Mouse (Mus musculus) lung, embryonic 14.5 days (tissue): ENCODE results near the gene Dnah14. TPM values are rescaled to one million over a fixed set of nuclear protein-coding genes. Genes with fewer than 3 reads are reported as not detected.

Experiments
- ATAC-seq: fragments of 200-750 bp; cut with Nextera tagmentation; 2 replicates; pipeline ENCODE4 v1.8.0; 2017; ENCODE audit warnings: mild to moderate bottlenecking, moderate TSS enrichment, moderate library complexity; ENCODE audit not compliant: insufficient read depth
- DNase-seq: peaks from one replicate; pipeline ENCODE4 v3.0.0-alpha.2; 2015
- H3K27ac ChIP-seq: fragments of 300-500 bp; sonication (generic); 2 replicates; pipeline ENCODE4 v1.5.1; 2014; ENCODE audit warnings: low read depth, mild to moderate bottlenecking, moderate library complexity
- H3K27me3 ChIP-seq: fragments of 300-500 bp; sonication (generic); 2 replicates; pipeline ENCODE4 v1.6.1; 2014; ENCODE audit warnings: low read length, control low read depth; ENCODE audit not compliant: insufficient read depth
- H3K36me3 ChIP-seq: fragments of 300-500 bp; sonication (generic); 2 replicates; pipeline ENCODE4 v1.6.1; 2014; ENCODE audit warnings: control low read depth; ENCODE audit not compliant: insufficient read depth
- H3K4me1 ChIP-seq: fragments of 300-500 bp; sonication (generic); 2 replicates; pipeline ENCODE4 v1.6.1; 2014; ENCODE audit warnings: antibody characterized with exemption, control low read depth; ENCODE audit not compliant: insufficient read depth
- H3K4me2 ChIP-seq: fragments of 300-500 bp; sonication (generic); 2 replicates; pipeline ENCODE4 v1.6.1; 2014; ENCODE audit warnings: mild to moderate bottlenecking
- H3K4me3 ChIP-seq: fragments of 300-500 bp; sonication (generic); 2 replicates; pipeline ENCODE4 v1.5.1; 2014; ENCODE audit warnings: low read depth, low read length
- H3K9ac ChIP-seq: fragments of 300-500 bp; sonication (generic); 2 replicates; pipeline ENCODE4 v1.6.1; 2014
- H3K9me3 ChIP-seq: fragments of 300-500 bp; sonication (generic); 2 replicates; pipeline ENCODE4 v1.6.1; 2016; ENCODE audit warnings: low read depth, low read length, control low read depth
- CTCF ChIP-seq: IDR thresholded peaks from 2 replicates; pipeline ENCODE4 v1.5.1; 2016; ENCODE audit warnings: antibody characterized with exemption, low read depth
- WGBS: fragments of 180-500 bp; shearing (Covaris S2); extraction: QIAGEN DNeasy Blood & Tissue Kit; methylation state at CpG from one replicate; pipeline ENCODE4 v1.1.7; 2014; 5-methylcytosine and 5-hydroxymethylcytosine counted together
- polyA plus RNA-seq: library from polyadenylated mRNA; unstranded; fragments of >200 nt; fragmentation: Nextera tagmentation; extraction: Ambion mirVana; gene quantifications from 2 replicates; pipeline ENCODE4 v1.2.1, GENCODE M21; 2014

The Dnah14 gene
- polyA plus RNA-seq, 1 experiment from 2014 or later: 2.3 TPM

- DNase-seq (peak; percentile 89), ATAC-seq (peak; percentile 58; the same call in 1 of the 2 replicates)
- no peak overlapping the region for H3K4me3 ChIP-seq
- peaks cover 3% of the 10 kb centered on the region; the same call in 1 of the 2 replicates for H3K4me1 ChIP-seq
- H3K27me3 ChIP-seq: no peaks in the 10 kb centered on the region
- no peak overlapping the region for H3K27ac ChIP-seq
- H3K36me3 ChIP-seq: no peaks in the 10 kb centered on the region
- WGBS: 32% methylated on average over 11 of the region's 11 CpGs
- peak; percentile 88 for TF ChIP-seq CTCF
- H3K9me3 ChIP-seq: no peaks in the 10 kb centered on the region
- H3K9ac ChIP-seq: no peak overlapping the region
- H3K4me2 ChIP-seq: no peak overlapping the region
Observed at GRCm38 (mm10) chr1:181615866-181616491, 39.6 kb downstream of the Dnah14 start.

GRCm38 (mm10) chr1:181617332-181617731, 41.0 kb downstream of the Dnah14 start:
- H3K9ac ChIP-seq: no peak overlapping the region
- H3K4me2 ChIP-seq: no peak overlapping the region
- H3K36me3 ChIP-seq: no peaks in the 10 kb centered on the region
- H3K4me3 ChIP-seq: no peak overlapping the region
- ATAC-seq (no peak), DNase-seq (peak; percentile 15)
- TF ChIP-seq CTCF: peak; percentile 65
- WGBS: 44% methylated on average over 5 of the region's 5 CpGs
- no peak overlapping the region for H3K27ac ChIP-seq
- H3K4me1 ChIP-seq: no peaks in the 10 kb centered on the region; the same call in 1 of the 2 replicates
- H3K27me3 ChIP-seq: no peaks in the 10 kb centered on the region
- H3K9me3 ChIP-seq: no peaks in the 10 kb centered on the region

GRCm38 (mm10) chr1:181623149-181623680, 46.9 kb downstream of the Dnah14 start:
- Histone ChIP-seq H3K36me3 (no peaks in the 10 kb centered on the region), H3K4me3 (no peak overlapping the region), H3K4me1 (no peaks in the 10 kb centered on the region), H3K27ac (no peak overlapping the region), H3K9me3 (no peaks in the 10 kb centered on the region), H3K9ac (no peak overlapping the region), H3K4me2 (no peak overlapping the region), H3K27me3 (no peaks in the 10 kb centered on the region)
- no peak for TF ChIP-seq CTCF
- 53% methylated on average over 6 of the region's 6 CpGs for WGBS
- DNase-seq (no peak), ATAC-seq (no peak)

- Histone ChIP-seq H3K9ac (no peak overlapping the region), H3K4me1 (no peaks in the 10 kb centered on the region), H3K27ac (no peak overlapping the region), H3K4me2 (no peak overlapping the region), H3K27me3 (no peaks in the 10 kb centered on the region), H3K36me3 (no peaks in the 10 kb centered on the region), H3K9me3 (no peaks in the 10 kb centered on the region), H3K4me3 (no peak overlapping the region)
- 79% methylated on average over 8 of the region's 8 CpGs for WGBS
- TF ChIP-seq CTCF: no peak
- ATAC-seq (no peak), DNase-seq (no peak)
Observed at GRCm38 (mm10) chr1:181624876-181625275, 48.5 kb downstream of the Dnah14 start.

- TF ChIP-seq CTCF: no peak
- Histone ChIP-seq H3K9ac (no peak overlapping the region), H3K9me3 (no peaks in the 10 kb centered on the region), H3K27ac (no peak overlapping the region), H3K4me3 (no peak overlapping the region), H3K4me1 (no peaks in the 10 kb centered on the region), H3K36me3 (no peaks in the 10 kb centered on the region), H3K27me3 (no peaks in the 10 kb centered on the region), H3K4me2 (no peak overlapping the region)
- WGBS: 55% methylated on average over 6 of the region's 6 CpGs
- ATAC-seq (no peak), DNase-seq (no peak)
Observed at GRCm38 (mm10) chr1:181628276-181628675, 51.9 kb downstream of the Dnah14 start.

- DNase-seq (no peak), ATAC-seq (no peak)
- H3K4me1 ChIP-seq: no peaks in the 10 kb centered on the region
- no peak overlapping the region for H3K9ac ChIP-seq
- H3K4me2 ChIP-seq: no peak overlapping the region
- H3K4me3 ChIP-seq: no peak overlapping the region
- no peak for TF ChIP-seq CTCF
- H3K9me3 ChIP-seq: no peaks in the 10 kb centered on the region
- H3K27me3 ChIP-seq: no peaks in the 10 kb centered on the region
- 71% methylated on average over 4 of the region's 4 CpGs for WGBS
- H3K36me3 ChIP-seq: no peaks in the 10 kb centered on the region
- H3K27ac ChIP-seq: no peak overlapping the region
Observed at GRCm38 (mm10) chr1:181631371-181631770, 55.0 kb downstream of the Dnah14 start.

- no peak for TF ChIP-seq CTCF
- Histone ChIP-seq H3K27ac (no peak overlapping the region), H3K4me2 (no peak overlapping the region), H3K9me3 (no peaks in the 10 kb centered on the region), H3K9ac (no peak overlapping the region), H3K36me3 (no peaks in the 10 kb centered on the region), H3K4me1 (no peaks in the 10 kb centered on the region), H3K4me3 (no peak overlapping the region), H3K27me3 (no peaks in the 10 kb centered on the region)
- 78% methylated on average over 12 of the region's 12 CpGs for WGBS
- ATAC-seq: no peak
- DNase-seq: no peak
Observed at GRCm38 (mm10) chr1:181637997-181638713, 61.8 kb downstream of the Dnah14 start.
